Mouse (Mus musculus) forebrain, embryonic 14.5 days (tissue): ENCODE measurements around the gene Proser2. TPM values are rescaled to one million over a fixed set of nuclear protein-coding genes. Genes with fewer than 3 reads are reported as not detected.
"Not testable (repeated sequence)": the region's sequence is repeated elsewhere in the genome, so short reads cannot be mapped to it uniquely, and the experiment has no call there.

Experiments used
- ATAC-seq: fragments of 200-750 bp; cut with Nextera tagmentation; 2 replicates; pipeline ENCODE4 v1.8.0; 2017; ENCODE audit warnings: mild to moderate bottlenecking, moderate library complexity
- DNase-seq: peaks from one replicate; pipeline ENCODE4 v3.0.0-alpha.2; 2015; ENCODE audit warnings: low spot score
- H3K27ac ChIP-seq: fragments of 300-500 bp; sonication (generic); 2 replicates; pipeline ENCODE4 v1.5.1; 2014; ENCODE audit warnings: low read depth, mild to moderate bottlenecking, control low read depth, low read length, moderate library complexity
- H3K27me3 ChIP-seq: fragments of 300-500 bp; sonication (generic); replicated peaks from 2 replicates; pipeline ENCODE4 v1.6.1; 2014; ENCODE audit warnings: low read length, control low read depth, mixed read lengths; ENCODE audit not compliant: control insufficient read depth, insufficient read depth
- H3K36me3 ChIP-seq: fragments of 300-500 bp; sonication (generic); 2 replicates; pipeline ENCODE4 v1.6.1; 2014; ENCODE audit warnings: low read length, control low read depth; ENCODE audit not compliant: control insufficient read depth, insufficient read depth
- H3K4me1 ChIP-seq: fragments of 300-500 bp; sonication (generic); 2 replicates; pipeline ENCODE4 v1.6.1; 2014; ENCODE audit warnings: antibody characterized with exemption, low read length, control low read depth; ENCODE audit not compliant: control insufficient read depth, insufficient read depth
- H3K4me2 ChIP-seq: fragments of 300-500 bp; sonication (generic); 2 replicates; pipeline ENCODE4 v1.6.1; 2014; ENCODE audit warnings: mild to moderate bottlenecking, control low read depth, low read length
- H3K4me3 ChIP-seq: fragments of 300-500 bp; sonication (generic); 2 replicates; pipeline ENCODE4 v1.5.1; 2014; ENCODE audit warnings: low read depth, low read length, control low read depth
- H3K9ac ChIP-seq: fragments of 300-500 bp; sonication (generic); 2 replicates; pipeline ENCODE4 v1.6.1; 2014; ENCODE audit warnings: mild to moderate bottlenecking, low read length, control low read depth, moderate library complexity
- H3K9me3 ChIP-seq: fragments of 300-500 bp; sonication (generic); replicated peaks from 2 replicates; pipeline ENCODE4 v1.6.1; 2016; ENCODE audit warnings: low read length, control low read depth, mixed read lengths; ENCODE audit not compliant: control insufficient read depth
- WGBS: fragments of 180-500 bp; shearing (Covaris S2); extraction: QIAGEN DNeasy Blood & Tissue Kit; methylation state at CpG from one replicate; pipeline ENCODE4 v1.1.7; 2014; 5-methylcytosine and 5-hydroxymethylcytosine counted together
- polyA plus RNA-seq: library from polyadenylated mRNA; unstranded; fragments of >200 nt; fragmentation: Nextera tagmentation; extraction: Ambion mirVana; gene quantifications from 2 replicates; pipeline ENCODE4 v1.2.1, GENCODE M21; 2014

The Proser2 gene
- polyA plus RNA-seq, 1 experiment from 2014 or later, result 1.8 TPM

GRCm38 (mm10) chr2:6112619-6113018 is 17.4 kb downstream of the Proser2 start:
- Histone ChIP-seq H3K9ac (no peak overlapping the region), H3K27ac (no peak overlapping the region), H3K9me3 (no peaks in the 10 kb centered on the region), H3K27me3 (no peaks in the 10 kb centered on the region), H3K4me2 (no peak overlapping the region), H3K36me3 (no peaks in the 10 kb centered on the region), H3K4me3 (no peak overlapping the region), H3K4me1 (no peaks in the 10 kb centered on the region)
- DNase-seq (no peak), ATAC-seq (no peak)
- 74% methylated on average over 4 of the region's 4 CpGs for WGBS

GRCm38 (mm10) chr2:6105437-6105836 is 24.6 kb downstream of the Proser2 start:
- no peak for ATAC-seq
- H3K27ac ChIP-seq, result no peak overlapping the region
- WGBS, result 96% methylated on average over 2 of the region's 2 CpGs

GRCm38 (mm10) chr2:6100755-6101154 is 29.3 kb downstream of the Proser2 start:
- no peak overlapping the region for H3K27ac ChIP-seq
- peak overlapping the region; percentile 62 for H3K9ac ChIP-seq
- H3K27me3 ChIP-seq, result 0 out of 2 replicates have a peak, but pooled peaks cover 12% of the 10 kb centered on the region
- H3K4me3 ChIP-seq, result peak overlapping the region; percentile 44
- no peaks in the 10 kb centered on the region for H3K9me3 ChIP-seq
- DNase-seq (no peak), ATAC-seq (peak; percentile 12; the same call in 1 of the 2 replicates)
- peak overlapping the region; percentile 92 for H3K4me2 ChIP-seq
- 50% methylated on average over 20 of the region's 20 CpGs for whole genome bisulfite sequencing
- no peaks in the 10 kb centered on the region for H3K36me3 ChIP-seq
- 0 out of 2 replicates have a peak, but pooled peaks cover 2% of the 10 kb centered on the region for H3K4me1 ChIP-seq

More at GRCm38 (mm10) chr2:6105437-6105836, 24.6 kb downstream of the Proser2 start:
- Histone ChIP-seq H3K9ac (no peak overlapping the region), H3K4me1 (0 out of 2 replicates have a peak, but pooled peaks cover 2% of the 10 kb centered on the region), H3K36me3 (no peaks in the 10 kb centered on the region), H3K4me2 (no peak overlapping the region), H3K9me3 (no peaks in the 10 kb centered on the region), H3K27me3 (0 out of 2 replicates have a peak, but pooled peaks cover 8% of the 10 kb centered on the region), H3K4me3 (no peak overlapping the region)
- DNase-seq, result no peak

GRCm38 (mm10) chr2:6100027-6100749 is 29.8 kb downstream of the Proser2 start:
- ATAC-seq, result peak; percentile 67
- Histone ChIP-seq H3K4me1 (0 out of 2 replicates have a peak, but pooled peaks cover 2% of the 10 kb centered on the region), H3K27ac (no peak overlapping the region), H3K9ac (peak overlapping the region; percentile 62), H3K4me3 (peak overlapping the region; percentile 44), H3K36me3 (no peaks in the 10 kb centered on the region), H3K4me2 (peak overlapping the region; percentile 92), H3K27me3 (0 out of 2 replicates have a peak, but pooled peaks cover 12% of the 10 kb centered on the region), H3K9me3 (no peaks in the 10 kb centered on the region)
- 12% methylated on average over 50 of the region's 51 CpGs for WGBS
- peak; percentile 36 for DNase-seq

- ATAC-seq, result no peak
- no peak for DNase-seq
- Histone ChIP-seq H3K4me1 (0 out of 2 replicates have a peak, but pooled peaks cover 2% of the 10 kb centered on the region), H3K9ac (no peak overlapping the region), H3K4me2 (no peak overlapping the region), H3K27ac (no peak overlapping the region), H3K36me3 (no peaks in the 10 kb centered on the region), H3K4me3 (no peak overlapping the region), H3K27me3 (0 out of 2 replicates have a peak, but pooled peaks cover 12% of the 10 kb centered on the region), H3K9me3 (no peaks in the 10 kb centered on the region)
- 80% methylated on average over 9 of the region's 9 CpGs for WGBS
These were observed 30.6 kb downstream of the Proser2 start for GRCm38 (mm10) chr2:6099443-6099842.

GRCm38 (mm10) chr2:6098924-6099323 is 31.1 kb downstream of the Proser2 start:
- H3K36me3 ChIP-seq, result no peaks in the 10 kb centered on the region
- no peak for ATAC-seq
- 0 out of 2 replicates have a peak, but pooled peaks cover 2% of the 10 kb centered on the region for H3K4me1 ChIP-seq
- 31% methylated on average over 6 of the region's 6 CpGs for WGBS
- H3K27me3 ChIP-seq, result 0 out of 2 replicates have a peak, but pooled peaks cover 12% of the 10 kb centered on the region
- H3K9me3 ChIP-seq, result no peaks in the 10 kb centered on the region
- no peak overlapping the region for H3K4me2 ChIP-seq
- H3K9ac ChIP-seq, result no peak overlapping the region
- H3K27ac ChIP-seq, result no peak overlapping the region
- no peak for DNase-seq
- no peak overlapping the region for H3K4me3 ChIP-seq

GRCm38 (mm10) chr2:6097113-6097716 is 32.8 kb downstream of the Proser2 start:
- H3K27ac ChIP-seq, result no peak overlapping the region
- DNase-seq (no peak), ATAC-seq (no peak)
- H3K4me3 ChIP-seq, result no peak overlapping the region
- no peaks in the 10 kb centered on the region for H3K36me3 ChIP-seq
- 73% methylated on average over 7 of the region's 7 CpGs for WGBS
- H3K27me3 ChIP-seq, result 0 out of 2 replicates have a peak, but pooled peaks cover 12% of the 10 kb centered on the region
- no peak overlapping the region for H3K9ac ChIP-seq
- H3K9me3 ChIP-seq, result no peaks in the 10 kb centered on the region
- H3K4me2 ChIP-seq, result no peak overlapping the region
- 0 out of 2 replicates have a peak, but pooled peaks cover 2% of the 10 kb centered on the region for H3K4me1 ChIP-seq

- H3K4me2 ChIP-seq, H3K4me1 ChIP-seq, DNase-seq, ATAC-seq, H3K9me3 ChIP-seq, H3K27ac ChIP-seq, H3K9ac ChIP-seq, H3K27me3 ChIP-seq, H3K4me3 ChIP-seq, H3K36me3 ChIP-seq: not testable (repeated sequence)
- WGBS, result 87% methylated on average over 16 of the region's 16 CpGs
These were observed 40.1 kb downstream of the Proser2 start for GRCm38 (mm10) chr2:6089941-6090340.

- H3K27me3 ChIP-seq, result no peaks in the 10 kb centered on the region
- 93% methylated on average over 5 of the region's 5 CpGs for WGBS
- H3K4me2 ChIP-seq, result no peak overlapping the region
- H3K9ac ChIP-seq, result no peak overlapping the region
- no peak for DNase-seq
- H3K9me3 ChIP-seq, result no peaks in the 10 kb centered on the region
- no peaks in the 10 kb centered on the region for H3K36me3 ChIP-seq
- no peaks in the 10 kb centered on the region for H3K4me1 ChIP-seq
- ATAC-seq, result no peak
- no peak overlapping the region for H3K4me3 ChIP-seq
- H3K27ac ChIP-seq, result no peak overlapping the region
These were observed 42.9 kb downstream of the Proser2 start for GRCm38 (mm10) chr2:6087151-6087550.
